Mouse (Mus musculus): ENCODE measurements around the gene Cep83. TPM values are rescaled to one million over a fixed set of nuclear protein-coding genes. Genes with fewer than 3 reads are reported as not detected.

Cep83 gene
- polyA plus RNA-seq, 1 experiment from 2014 or later = 16.3 TPM

- Histone ChIP-seq H3K4me3 (ENCODE audit: low read depth, low read length) (no peak overlapping the region), H3K9me3 (replicated peaks; ENCODE audit: control insufficient read depth, low read length, poor library complexity, severe bottlenecking) (no peaks in the 10 kb centered on the region), H3K27me3 (ENCODE audit: control insufficient read depth, insufficient read depth, low read depth, low read length) (no peaks in the 10 kb centered on the region), H3K27ac (ENCODE audit: low read length) (no peak overlapping the region), H3K4me2 (ENCODE audit: low read length) (no peak overlapping the region), H3K4me1 (ENCODE audit: control insufficient read depth, insufficient read depth, low read length) (no peaks in the 10 kb centered on the region), H3K9ac (ENCODE audit: low read depth, low read length) (no peak overlapping the region), H3K36me3 (ENCODE audit: control insufficient read depth, insufficient read depth, low read length) (no peaks in the 10 kb centered on the region)
- WGBS = 81% methylated on average over 2 of the region's 2 CpGs
- ATAC-seq = no peak
Measured at GRCm38 (mm10) chr10:94740221-94740620, 51.8 kb downstream of the Cep83 start.

DNA sequence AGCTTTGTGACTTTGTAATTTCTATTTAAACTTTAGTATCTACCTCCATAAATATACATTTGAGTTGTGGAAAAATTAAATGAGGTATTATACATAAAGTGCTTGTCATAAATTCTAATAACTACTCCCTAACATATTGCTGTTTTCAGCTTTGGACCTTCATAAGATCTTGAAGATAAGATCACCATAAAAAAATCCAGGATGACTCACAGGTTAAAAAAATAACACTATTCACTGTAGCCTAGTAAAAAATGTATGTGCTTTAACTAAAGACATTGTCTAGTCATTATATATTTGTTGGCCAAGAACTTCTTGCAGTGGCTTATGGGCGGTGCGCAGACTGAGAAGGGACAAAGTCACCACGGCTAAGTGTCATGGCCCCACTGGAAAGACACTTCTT is 53.0 kb downstream of the Cep83 start:
- no peaks in the 10 kb centered on the region for H3K9me3 ChIP-seq (replicated peaks; ENCODE audit: control insufficient read depth, low read length, poor library complexity, severe bottlenecking)
- no peak overlapping the region for H3K27ac ChIP-seq (ENCODE audit: low read length)
- no peak overlapping the region for H3K9ac ChIP-seq (ENCODE audit: low read depth, low read length)
- H3K4me3 ChIP-seq (ENCODE audit: low read depth, low read length) = no peak overlapping the region
- no peaks in the 10 kb centered on the region for H3K4me1 ChIP-seq (ENCODE audit: control insufficient read depth, insufficient read depth, low read length)
- H3K4me2 ChIP-seq (ENCODE audit: low read length) = no peak overlapping the region
- no peak for ATAC-seq
- no peaks in the 10 kb centered on the region for H3K27me3 ChIP-seq (ENCODE audit: control insufficient read depth, insufficient read depth, low read depth, low read length)
- no peaks in the 10 kb centered on the region for H3K36me3 ChIP-seq (ENCODE audit: control insufficient read depth, insufficient read depth, low read length)
- over 99% methylated on average over 3 of the region's 3 CpGs for WGBS

GRCm38 (mm10) chr10:94747011-94747410 is 58.6 kb downstream of the Cep83 start:
- Histone ChIP-seq H3K4me3 (ENCODE audit: low read depth, low read length) (no peak overlapping the region), H3K27me3 (ENCODE audit: control insufficient read depth, insufficient read depth, low read depth, low read length) (no peaks in the 10 kb centered on the region), H3K36me3 (ENCODE audit: control insufficient read depth, insufficient read depth, low read length) (no peaks in the 10 kb centered on the region), H3K9ac (ENCODE audit: low read depth, low read length) (no peak overlapping the region), H3K4me1 (ENCODE audit: control insufficient read depth, insufficient read depth, low read length) (no peaks in the 10 kb centered on the region), H3K9me3 (replicated peaks; ENCODE audit: control insufficient read depth, low read length, poor library complexity, severe bottlenecking) (no peaks in the 10 kb centered on the region), H3K4me2 (ENCODE audit: low read length) (no peak overlapping the region), H3K27ac (ENCODE audit: low read length) (no peak overlapping the region)
- WGBS = 83% methylated on average over 2 of the region's 2 CpGs
- ATAC-seq = no peak

GRCm38 (mm10) chr10:94771496-94771895 is 83.0 kb downstream of the Cep83 start:
- Histone ChIP-seq H3K4me1 (ENCODE audit: control insufficient read depth, insufficient read depth, low read length) (no peaks in the 10 kb centered on the region), H3K4me3 (ENCODE audit: low read depth, low read length) (no peak overlapping the region), H3K9me3 (replicated peaks; ENCODE audit: control insufficient read depth, low read length, poor library complexity, severe bottlenecking) (no peaks in the 10 kb centered on the region), H3K36me3 (ENCODE audit: control insufficient read depth, insufficient read depth, low read length) (no peaks in the 10 kb centered on the region), H3K9ac (ENCODE audit: low read depth, low read length) (no peak overlapping the region), H3K4me2 (ENCODE audit: low read length) (no peak overlapping the region), H3K27me3 (ENCODE audit: control insufficient read depth, insufficient read depth, low read depth, low read length) (no peaks in the 10 kb centered on the region), H3K27ac (ENCODE audit: low read length) (no peak overlapping the region)
- ATAC-seq = no peak
- 82% methylated on average over 3 of the region's 3 CpGs for WGBS

DNA sequence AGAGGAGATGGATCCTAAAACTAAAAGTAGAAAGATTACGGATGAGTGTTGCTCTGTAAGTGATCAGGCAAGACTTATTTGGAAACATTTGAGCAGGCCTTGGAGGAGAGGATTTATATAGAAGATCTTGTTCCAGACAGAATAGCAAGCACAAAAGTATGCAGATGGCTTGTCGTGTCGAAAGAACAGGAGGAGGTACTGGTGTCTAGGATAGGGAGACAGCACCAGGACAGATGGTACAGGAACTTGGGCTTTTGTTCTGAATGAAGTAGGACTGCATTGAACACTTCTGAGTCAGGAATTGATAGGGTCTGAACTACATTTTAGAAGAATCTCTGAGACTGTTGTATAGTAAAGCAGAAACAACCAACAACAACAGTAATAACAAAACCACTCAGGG is 89.1 kb downstream of the Cep83 start:
- no peak overlapping the region for H3K4me3 ChIP-seq (ENCODE audit: low read depth, low read length)
- H3K9ac ChIP-seq (ENCODE audit: low read depth, low read length) = no peak overlapping the region
- H3K9me3 ChIP-seq (replicated peaks; ENCODE audit: control insufficient read depth, low read length, poor library complexity, severe bottlenecking) = no peaks in the 10 kb centered on the region
- H3K27ac ChIP-seq (ENCODE audit: low read length) = no peak overlapping the region
- H3K4me1 ChIP-seq (ENCODE audit: control insufficient read depth, insufficient read depth, low read length) = no peaks in the 10 kb centered on the region
- no peaks in the 10 kb centered on the region for H3K36me3 ChIP-seq (ENCODE audit: control insufficient read depth, insufficient read depth, low read length)
- WGBS = over 99% methylated on average over 3 of the region's 3 CpGs
- no peak overlapping the region for H3K4me2 ChIP-seq (ENCODE audit: low read length)
- H3K27me3 ChIP-seq (ENCODE audit: control insufficient read depth, insufficient read depth, low read depth, low read length) = no peaks in the 10 kb centered on the region
- no peak for ATAC-seq

DNA sequence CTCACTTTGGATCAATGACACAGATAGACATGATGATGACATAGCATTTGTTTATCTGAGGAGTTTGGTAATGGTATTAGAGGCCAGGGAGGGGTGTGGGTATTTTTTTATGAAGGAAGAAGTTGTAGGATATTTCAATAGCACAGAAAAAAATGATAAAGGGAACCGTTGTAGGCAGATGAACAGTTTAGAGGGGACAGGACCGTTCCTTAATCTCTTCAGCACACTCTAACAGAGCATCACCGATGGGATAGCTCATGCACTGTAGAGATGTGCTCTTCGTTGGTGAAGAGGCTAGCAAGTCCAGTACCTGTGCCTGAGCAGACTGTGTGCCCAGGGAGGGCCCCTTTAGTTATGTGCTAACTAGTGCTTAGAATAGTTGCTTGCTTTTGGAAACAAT is 90.9 kb downstream of the Cep83 start:
- H3K27ac ChIP-seq (ENCODE audit: low read length) = no peak overlapping the region
- no peak for ATAC-seq
- no peaks in the 10 kb centered on the region for H3K36me3 ChIP-seq (ENCODE audit: control insufficient read depth, insufficient read depth, low read length)
- H3K4me1 ChIP-seq (ENCODE audit: control insufficient read depth, insufficient read depth, low read length) = no peaks in the 10 kb centered on the region
- H3K9me3 ChIP-seq (replicated peaks; ENCODE audit: control insufficient read depth, low read length, poor library complexity, severe bottlenecking) = no peaks in the 10 kb centered on the region
- no peaks in the 10 kb centered on the region for H3K27me3 ChIP-seq (ENCODE audit: control insufficient read depth, insufficient read depth, low read depth, low read length)
- H3K4me2 ChIP-seq (ENCODE audit: low read length) = no peak overlapping the region
- no peak overlapping the region for H3K9ac ChIP-seq (ENCODE audit: low read depth, low read length)
- WGBS = over 99% methylated on average over 4 of the region's 4 CpGs
- no peak overlapping the region for H3K4me3 ChIP-seq (ENCODE audit: low read depth, low read length)

- ATAC-seq = no peak
- Histone ChIP-seq H3K9ac (ENCODE audit: low read depth, low read length) (no peak overlapping the region), H3K27ac (ENCODE audit: low read length) (no peak overlapping the region), H3K36me3 (ENCODE audit: control insufficient read depth, insufficient read depth, low read length) (no peaks in the 10 kb centered on the region), H3K4me2 (ENCODE audit: low read length) (no peak overlapping the region), H3K9me3 (replicated peaks; ENCODE audit: control insufficient read depth, low read length, poor library complexity, severe bottlenecking) (no peaks in the 10 kb centered on the region), H3K27me3 (ENCODE audit: control insufficient read depth, insufficient read depth, low read depth, low read length) (no peaks in the 10 kb centered on the region), H3K4me3 (ENCODE audit: low read depth, low read length) (no peak overlapping the region), H3K4me1 (ENCODE audit: control insufficient read depth, insufficient read depth, low read length) (no peaks in the 10 kb centered on the region)
- 81% methylated on average over 3 of the region's 3 CpGs for WGBS
Measured at GRCm38 (mm10) chr10:94780618-94781262, 92.3 kb downstream of the Cep83 start.

- H3K4me1 ChIP-seq (ENCODE audit: control insufficient read depth, insufficient read depth, low read length) = no peaks in the 10 kb centered on the region
- H3K27me3 ChIP-seq (ENCODE audit: control insufficient read depth, insufficient read depth, low read depth, low read length) = no peaks in the 10 kb centered on the region
- H3K27ac ChIP-seq (ENCODE audit: low read length) = no peak overlapping the region
- no peak overlapping the region for H3K9ac ChIP-seq (ENCODE audit: low read depth, low read length)
- no peak overlapping the region for H3K4me3 ChIP-seq (ENCODE audit: low read depth, low read length)
- no peak overlapping the region for H3K4me2 ChIP-seq (ENCODE audit: low read length)
- no peak for ATAC-seq
- H3K9me3 ChIP-seq (replicated peaks; ENCODE audit: control insufficient read depth, low read length, poor library complexity, severe bottlenecking) = no peaks in the 10 kb centered on the region
- H3K36me3 ChIP-seq (ENCODE audit: control insufficient read depth, insufficient read depth, low read length) = peaks cover 21% of the 10 kb centered on the region
- 71% methylated on average over 3 of the region's 3 CpGs for WGBS
Measured at GRCm38 (mm10) chr10:94789205-94789604, 100.8 kb downstream of the Cep83 start.

- no peaks in the 10 kb centered on the region for H3K9me3 ChIP-seq (replicated peaks; ENCODE audit: control insufficient read depth, low read length, poor library complexity, severe bottlenecking)
- peaks cover 23% of the 10 kb centered on the region for H3K36me3 ChIP-seq (ENCODE audit: control insufficient read depth, insufficient read depth, low read length)
- no peak overlapping the region for H3K9ac ChIP-seq (ENCODE audit: low read depth, low read length)
- no peaks in the 10 kb centered on the region for H3K4me1 ChIP-seq (ENCODE audit: control insufficient read depth, insufficient read depth, low read length)
- WGBS = 98% methylated on average over 3 of the region's 3 CpGs
- H3K4me2 ChIP-seq (ENCODE audit: low read length) = no peak overlapping the region
- H3K27ac ChIP-seq (ENCODE audit: low read length) = no peak overlapping the region
- H3K27me3 ChIP-seq (ENCODE audit: control insufficient read depth, insufficient read depth, low read depth, low read length) = no peaks in the 10 kb centered on the region
- H3K4me3 ChIP-seq (ENCODE audit: low read depth, low read length) = no peak overlapping the region
- no peak for ATAC-seq
Measured at GRCm38 (mm10) chr10:94793914-94794313, 105.5 kb downstream of the Cep83 start.

All from midbrain, embryonic 16.5 days (tissue).